Mouse (Mus musculus) heart, postnatal 0 days (tissue): Measurements from ENCODE around the gene Abhd17c. TPM values are rescaled to one million over a fixed set of nuclear protein-coding genes. Genes with fewer than 3 reads are reported as not detected.

Source experiments
- ATAC-seq: fragments of 200-750 bp; cut with Nextera tagmentation; 2 replicates; pipeline ENCODE4 v1.8.0; 2017; ENCODE audit warnings: low read depth, moderate number of reproducible peaks, moderate library complexity; ENCODE audit not compliant: insufficient read depth
- DNase-seq: peaks from one replicate; pipeline ENCODE4 v3.0.0-alpha.2; 2016; ENCODE audit warnings: low spot score
- H3K27ac ChIP-seq: fragments of 300-500 bp; sonication (generic); 2 replicates; pipeline ENCODE4 v1.5.1; 2014; ENCODE audit warnings: low read depth, mild to moderate bottlenecking
- H3K27me3 ChIP-seq: fragments of 300-500 bp; sonication (generic); 2 replicates; pipeline ENCODE4 v1.6.1; 2014; ENCODE audit warnings: low read length, mixed read lengths; ENCODE audit not compliant: control insufficient read depth, insufficient read depth
- H3K36me3 ChIP-seq: fragments of 300-500 bp; sonication (generic); replicated peaks from 2 replicates; pipeline ENCODE4 v1.6.1; 2014; ENCODE audit warnings: low read length, mixed read lengths; ENCODE audit not compliant: control insufficient read depth, insufficient read depth
- H3K4me1 ChIP-seq: fragments of 300-500 bp; sonication (generic); 2 replicates; pipeline ENCODE4 v1.6.1; 2014; ENCODE audit warnings: antibody characterized with exemption; ENCODE audit not compliant: control insufficient read depth, insufficient read depth
- H3K4me2 ChIP-seq: fragments of 300-500 bp; sonication (generic); 2 replicates; pipeline ENCODE4 v1.6.1; 2014; ENCODE audit warnings: low read depth, mild to moderate bottlenecking, low read length, moderate library complexity
- H3K4me3 ChIP-seq: fragments of 300-500 bp; sonication (generic); 2 replicates; pipeline ENCODE4 v1.5.1; 2014; ENCODE audit warnings: low read depth, low read length
- H3K9ac ChIP-seq: fragments of 300-500 bp; sonication (generic); replicated peaks from 2 replicates; pipeline ENCODE4 v1.6.1; 2014; ENCODE audit warnings: low read depth, low read length, mixed read lengths
- H3K9me3 ChIP-seq: fragments of 300-500 bp; sonication (generic); replicated peaks from 2 replicates; pipeline ENCODE4 v1.6.1; 2016; ENCODE audit warnings: low read length; ENCODE audit not compliant: control insufficient read depth
- CTCF ChIP-seq: IDR thresholded peaks from 2 replicates; pipeline ENCODE4 v1.5.1; 2016; ENCODE audit warnings: antibody characterized with exemption, control low read depth, low read depth
- EP300 ChIP-seq: IDR thresholded peaks from 2 replicates; pipeline ENCODE4 v1.6.1; 2016; ENCODE audit warnings: antibody characterized with exemption, low read depth
- WGBS: fragments of 180-500 bp; shearing (Covaris S2); extraction: QIAGEN DNeasy Blood & Tissue Kit; methylation state at CpG from one replicate; pipeline ENCODE4 v1.1.7; 2014; 5-methylcytosine and 5-hydroxymethylcytosine counted together
- polyA plus RNA-seq: library from polyadenylated mRNA; unstranded; fragments of >200 nt; fragmentation: Nextera tagmentation; extraction: Ambion mirVana; gene quantifications from 2 replicates; pipeline ENCODE4 v1.2.1, GENCODE M21; 2015
- total RNA-seq: library from RNA; depleted of rRNA; stranded (reverse); fragments of >200 nt; gene quantifications from 2 replicates; pipeline ENCODE4 v1.2.3, GENCODE M21; 2014; ENCODE audit warnings: low replicate concordance

Abhd17c gene
- total and polyA plus RNA-seq, 2 experiments from 2014 or later: 45.3 to 76.1 TPM

GRCm38 (mm10) chr7:84145633-84146032 is 6.1 kb downstream of the Abhd17c start:
- TF ChIP-seq EP300: no peak
- no peak for TF ChIP-seq CTCF
- 54% methylated on average over 2 of the region's 2 CpGs for WGBS
- no peak overlapping the region for H3K4me2 ChIP-seq
- H3K27ac ChIP-seq: peak overlapping the region; percentile 22
- no peak overlapping the region for H3K9ac ChIP-seq
- H3K27me3 ChIP-seq: no peaks in the 10 kb centered on the region
- H3K36me3 ChIP-seq: no peaks in the 10 kb centered on the region
- H3K9me3 ChIP-seq: no peaks in the 10 kb centered on the region
- H3K4me1 ChIP-seq: peaks cover 87% of the 10 kb centered on the region
- no peak overlapping the region for H3K4me3 ChIP-seq
- no peak for DNase-seq
- no peak for ATAC-seq

GRCm38 (mm10) chr7:84142736-84143473 is 8.8 kb downstream of the Abhd17c start:
- TF ChIP-seq CTCF (no peak), EP300 (no peak)
- Histone ChIP-seq H3K4me3 (no peak overlapping the region), H3K4me1 (peaks cover 90% of the 10 kb centered on the region), H3K9ac (no peak overlapping the region), H3K9me3 (no peaks in the 10 kb centered on the region), H3K36me3 (no peaks in the 10 kb centered on the region), H3K4me2 (peak overlapping the region; percentile 14; the same call in 1 of the 2 replicates), H3K27me3 (no peaks in the 10 kb centered on the region), H3K27ac (peak overlapping the region; percentile 54)
- no peak for DNase-seq
- ATAC-seq: no peak
- WGBS: 47% methylated on average over 7 of the region's 7 CpGs

GRCm38 (mm10) chr7:84142196-84142595 is 9.5 kb downstream of the Abhd17c start:
- Histone ChIP-seq H3K27ac (no peak overlapping the region), H3K9ac (no peak overlapping the region), H3K27me3 (no peaks in the 10 kb centered on the region), H3K4me3 (no peak overlapping the region), H3K4me1 (peaks cover 88% of the 10 kb centered on the region), H3K9me3 (no peaks in the 10 kb centered on the region), H3K4me2 (no peak overlapping the region), H3K36me3 (no peaks in the 10 kb centered on the region)
- no peak for TF ChIP-seq EP300
- TF ChIP-seq CTCF: no peak
- WGBS: 76% methylated on average over 4 of the region's 4 CpGs
- no peak for DNase-seq
- ATAC-seq: no peak

GRCm38 (mm10) chr7:84139566-84139965 is 12.1 kb downstream of the Abhd17c start:
- Histone ChIP-seq H3K9me3 (no peaks in the 10 kb centered on the region), H3K36me3 (no peaks in the 10 kb centered on the region), H3K27me3 (no peaks in the 10 kb centered on the region), H3K27ac (peak overlapping the region; percentile 19; the same call in 1 of the 2 replicates), H3K4me1 (peaks cover 87% of the 10 kb centered on the region), H3K4me2 (no peak overlapping the region), H3K4me3 (no peak overlapping the region), H3K9ac (no peak overlapping the region)
- ATAC-seq (no peak; the same call in 1 of the 2 replicates), DNase-seq (peak; percentile 24)
- 28% methylated on average over 4 of the region's 4 CpGs for WGBS
- TF ChIP-seq CTCF (no peak), EP300 (no peak)

- Histone ChIP-seq H3K36me3 (no peaks in the 10 kb centered on the region), H3K4me3 (no peak overlapping the region), H3K9ac (no peak overlapping the region), H3K4me1 (peaks cover 84% of the 10 kb centered on the region), H3K9me3 (no peaks in the 10 kb centered on the region), H3K27me3 (no peaks in the 10 kb centered on the region), H3K4me2 (no peak overlapping the region), H3K27ac (no peak overlapping the region)
- TF ChIP-seq CTCF (no peak), EP300 (no peak)
- DNase-seq (peak; percentile 3), ATAC-seq (peak; percentile 36; the same call in 1 of the 2 replicates)
- WGBS: 38% methylated on average over 4 of the region's 4 CpGs
Observed at GRCm38 (mm10) chr7:84138731-84139130, 13.0 kb downstream of the Abhd17c start.
